Mouse (Mus musculus): Measurements from ENCODE around the gene Sult2b1.

GRCm38 (mm10) chr7:45830427-45831127 is 46.1 kb upstream of the Sult2b1 start, which contains the start of gene Grwd1:
- TF ChIP-seq CTCF (IDR thresholded peaks at IDR 0.05; ENCODE audit: insufficient read depth, low read length) (no peak), POLR2A (IDR thresholded peaks at IDR 0.05; ENCODE audit: borderline replicate concordance, extremely low read depth, low read depth, low read length) (peak; percentile 54; the same call in 1 of the 2 replicates)
